Mouse (Mus musculus) gastrocnemius, postnatal 10 days (tissue): ENCODE results near the gene Ell3. TPM values are rescaled to one million over a fixed set of nuclear protein-coding genes. Genes with fewer than 3 reads are reported as not detected.

Experiments
- DNase-seq: peaks from one replicate; pipeline ENCODE4 v3.0.0; 2021; ENCODE audit warnings: mixed read lengths
- total RNA-seq, 2 experiments: library from RNA; stranded (reverse); gene quantifications; 2 replicates each; pipeline ENCODE4 v1.2.3; 2021

Ell3 gene
- total RNA-seq, 2 experiments from 2014 or later: not detected

DNA sequence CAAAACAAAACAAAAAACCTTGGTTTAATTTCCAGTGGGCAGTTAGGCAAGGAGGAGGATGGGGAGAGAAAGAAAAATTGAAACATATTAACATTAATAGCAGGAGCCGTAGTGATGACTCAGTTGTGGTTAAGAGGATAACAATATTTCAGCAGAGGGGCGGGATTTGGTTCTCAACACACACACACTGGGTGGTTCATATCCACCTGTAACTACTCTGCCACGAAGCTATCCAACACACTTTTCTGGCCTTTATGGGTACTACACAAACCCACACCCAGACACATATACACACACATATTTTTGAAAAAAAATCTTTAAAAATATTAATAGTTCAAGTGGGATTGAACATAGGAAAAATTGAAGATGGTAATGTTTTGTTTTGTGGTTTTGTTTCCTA lies 2.9 kb upstream of the Ell3 start:
- DNase-seq: no peak

DNA sequence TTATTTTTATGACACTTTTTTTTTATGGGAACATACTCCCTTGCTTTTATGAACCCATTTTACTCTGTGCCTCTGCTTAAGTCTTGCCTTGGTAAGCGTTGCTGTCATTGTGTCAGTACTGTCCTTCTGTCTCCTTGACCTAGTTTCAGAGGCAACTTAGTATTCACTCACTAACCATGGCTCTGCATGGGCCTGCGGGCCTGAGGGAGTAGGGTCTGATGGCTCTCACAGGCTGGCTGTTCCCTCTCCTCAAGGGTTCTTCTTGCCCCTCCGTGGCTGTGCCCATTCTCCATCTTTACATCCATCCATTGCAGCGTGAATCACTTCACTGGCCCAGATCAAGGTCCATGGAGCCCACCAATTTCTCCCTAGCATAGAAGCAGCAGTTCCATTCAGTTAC lies 2.4 kb upstream of the Ell3 start:
- DNase-seq: no peak

DNA sequence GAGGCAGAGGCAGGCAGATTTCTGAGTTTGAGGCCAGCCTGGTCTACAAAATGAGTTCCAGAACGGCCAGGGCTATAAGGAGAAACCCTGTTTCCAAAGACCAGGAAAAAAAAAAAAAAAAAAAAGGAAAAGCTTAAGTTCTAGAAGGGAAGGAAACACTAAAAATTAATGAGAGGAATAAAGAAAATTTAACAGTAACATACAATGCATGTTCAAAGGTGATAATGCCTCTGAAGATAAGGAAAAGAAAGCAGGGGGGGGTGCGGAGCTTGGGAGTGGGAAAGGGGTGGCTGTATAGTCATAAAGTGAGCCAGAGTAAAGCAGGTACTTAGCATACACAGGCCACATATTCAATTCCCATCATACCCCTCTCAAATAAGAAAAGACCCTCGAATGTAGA lies 1.0 kb upstream of the Ell3 start:
- DNase-seq: no peak

DNA sequence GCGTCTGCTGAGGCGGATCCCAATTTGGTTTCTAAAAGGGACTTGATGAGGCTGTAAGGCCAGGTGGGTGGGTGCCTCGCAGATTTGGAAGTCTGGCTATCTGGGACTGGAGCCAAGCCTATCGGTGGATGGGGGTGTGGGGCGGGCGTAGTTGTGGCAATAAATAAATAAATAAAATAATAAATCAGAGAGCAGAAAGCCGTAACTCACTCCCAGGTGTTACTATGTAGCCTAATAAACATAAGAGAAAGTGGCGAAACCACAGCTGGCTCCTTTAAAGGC lies 1.1 kb downstream of the Ell3 start:
- no peak for DNase-seq

DNA sequence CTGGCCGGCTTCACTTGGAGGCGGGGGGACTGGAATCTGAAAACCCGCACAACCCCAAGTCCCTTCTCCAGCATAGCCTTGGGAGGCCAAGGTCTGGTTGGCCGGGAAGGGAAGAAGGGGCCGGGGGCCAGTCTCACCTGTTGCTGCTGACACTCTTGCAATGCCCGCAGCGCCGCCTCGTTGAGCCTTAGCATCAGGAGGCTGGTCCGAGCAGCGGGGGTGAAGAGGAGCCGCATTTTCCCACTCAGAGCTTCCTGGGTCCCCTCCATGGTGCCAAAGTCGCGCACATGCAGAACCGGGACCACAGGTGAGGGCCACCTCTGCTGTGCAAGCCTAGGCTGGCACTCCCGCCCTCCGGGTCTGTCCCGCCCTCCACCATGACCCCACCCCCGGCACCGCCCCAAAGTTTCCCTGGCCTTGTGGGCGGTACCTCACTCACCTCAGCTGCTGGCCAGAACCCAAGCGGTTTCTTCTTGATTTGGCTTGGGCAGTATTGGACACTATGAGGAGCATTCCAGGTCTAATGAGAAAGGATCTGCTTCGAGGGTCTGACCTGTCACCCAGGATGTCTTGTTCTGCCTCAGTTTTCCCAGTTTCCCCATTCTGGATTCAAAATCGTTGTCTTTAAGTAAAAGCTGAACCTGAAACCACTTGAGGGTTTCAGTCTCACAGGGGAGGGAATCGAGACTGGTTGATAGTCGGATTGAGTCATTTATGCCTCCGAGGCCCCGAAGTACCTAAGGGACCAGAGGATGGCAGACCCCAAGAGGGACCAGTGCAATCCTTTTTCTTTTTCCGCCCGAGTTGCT lies 1.6 kb downstream of the Ell3 start:
- DNase-seq: peak; percentile 48

DNA sequence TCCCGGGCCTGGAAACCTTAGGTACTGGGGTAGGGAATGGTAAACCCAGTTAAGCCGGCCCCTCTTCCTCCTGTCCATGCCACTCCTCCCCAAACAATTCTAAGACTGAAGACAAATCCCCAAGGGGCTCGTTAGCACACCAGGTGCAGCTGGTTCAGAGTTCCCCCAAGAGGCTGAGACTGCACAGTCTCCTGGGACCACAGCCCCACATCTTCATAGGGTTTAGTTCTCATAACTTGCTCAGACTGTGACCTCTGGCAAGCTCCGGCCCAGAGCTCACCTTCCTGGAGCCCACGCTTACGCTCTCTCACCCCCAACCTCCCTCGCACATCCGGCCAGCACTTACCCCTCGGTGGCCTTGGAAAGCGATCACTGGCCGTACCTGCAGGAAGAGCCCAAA lies 2.3 kb downstream of the Ell3 start:
- DNase-seq: no peak

DNA sequence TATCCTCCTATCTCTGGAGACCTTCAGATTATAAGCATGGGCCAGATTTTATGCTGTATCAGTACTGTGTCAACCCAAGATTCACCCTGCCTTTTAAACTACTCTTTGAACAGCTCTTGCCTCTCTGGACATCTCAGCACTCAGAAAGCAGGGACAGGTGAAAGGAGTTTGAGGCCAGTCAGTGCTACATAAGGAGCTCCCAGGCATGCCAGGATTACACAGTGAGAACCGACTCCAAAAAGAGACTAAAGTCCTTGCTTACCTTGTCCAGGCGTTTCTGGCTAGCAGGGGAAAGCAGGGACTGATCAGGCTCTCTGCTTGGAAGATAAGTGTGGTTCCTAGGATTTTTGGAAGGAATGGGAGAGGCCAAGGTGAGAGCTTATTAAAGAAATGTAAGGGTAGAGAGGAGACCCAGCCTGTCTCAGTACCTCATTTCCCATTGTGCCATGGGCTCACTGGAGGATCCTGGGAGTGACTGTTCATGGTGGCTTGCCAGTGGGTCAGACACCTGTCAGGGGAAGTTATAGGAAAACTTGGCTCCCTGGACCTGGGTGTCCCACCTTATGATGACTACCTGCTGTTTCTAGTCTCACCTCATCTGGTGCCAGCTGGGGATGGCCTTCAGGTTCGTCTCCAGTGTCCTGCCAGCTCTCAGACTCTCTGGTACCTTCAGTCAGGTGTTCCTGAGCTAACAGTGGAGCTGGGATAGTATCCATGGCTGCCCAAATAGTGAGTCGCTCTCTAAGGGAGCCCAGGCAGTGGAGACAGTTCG lies 3.1 kb downstream of the Ell3 start:
- DNase-seq: no peak

DNA sequence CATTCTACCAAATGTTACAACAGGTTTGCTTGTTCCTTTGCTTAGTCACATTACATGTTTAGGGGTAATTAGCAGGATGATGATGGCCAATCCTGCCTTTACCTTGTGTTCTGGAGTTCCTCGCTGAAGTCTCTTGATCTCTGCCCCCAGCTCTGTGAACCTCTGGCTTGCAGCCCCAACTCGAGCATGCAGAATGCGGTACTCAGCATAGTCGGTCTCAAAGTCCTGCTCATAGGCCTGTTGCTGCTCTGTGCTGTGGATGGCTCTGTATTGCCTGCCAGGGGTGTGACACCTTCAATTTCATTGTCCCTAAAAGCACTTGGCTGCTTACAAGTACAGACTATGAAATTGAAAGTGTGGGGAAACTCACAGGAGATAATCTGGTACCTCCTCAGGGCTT lies 4.3 kb downstream of the Ell3 start:
- DNase-seq: no peak

DNA sequence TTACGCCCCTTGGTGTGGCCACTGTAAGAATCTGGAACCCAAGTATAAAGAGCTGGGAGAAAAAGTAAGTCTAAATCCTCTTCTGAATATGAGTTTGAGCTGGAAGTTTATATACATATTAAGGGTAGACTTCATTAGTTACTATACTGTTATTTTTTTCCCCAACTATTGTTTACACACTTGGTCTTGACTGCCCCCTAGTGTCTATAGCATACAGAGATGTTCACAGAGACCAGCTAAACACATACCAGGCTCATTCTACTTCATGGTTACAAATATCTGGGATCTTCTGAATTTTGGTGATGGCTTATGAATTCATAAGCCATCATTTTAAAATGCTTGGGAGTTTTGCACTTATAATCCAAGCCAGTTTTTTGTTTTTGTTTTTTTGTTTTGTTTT lies 9.2 kb downstream of the Ell3 start:
- DNase-seq: no peak

DNA sequence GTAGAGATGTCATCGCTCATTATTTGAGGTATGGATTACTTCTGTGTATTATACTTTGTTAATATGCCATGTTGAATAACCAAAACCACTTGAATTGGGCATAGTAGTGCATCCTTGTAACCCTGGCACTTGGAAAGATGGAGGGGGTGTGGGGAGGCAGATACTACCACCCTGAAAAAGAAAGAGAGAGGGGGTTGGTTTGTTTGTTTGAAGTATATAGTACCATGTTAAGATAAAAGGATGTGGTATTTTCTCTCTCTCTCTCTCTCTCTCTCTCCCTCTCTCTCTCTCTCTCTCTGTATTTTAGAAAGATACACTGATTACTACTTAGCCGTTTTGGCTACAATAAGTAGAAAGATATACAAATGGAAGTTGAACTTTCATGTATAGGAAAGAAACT lies 18.2 kb downstream of the Ell3 start:
- DNase-seq: no peak

DNA sequence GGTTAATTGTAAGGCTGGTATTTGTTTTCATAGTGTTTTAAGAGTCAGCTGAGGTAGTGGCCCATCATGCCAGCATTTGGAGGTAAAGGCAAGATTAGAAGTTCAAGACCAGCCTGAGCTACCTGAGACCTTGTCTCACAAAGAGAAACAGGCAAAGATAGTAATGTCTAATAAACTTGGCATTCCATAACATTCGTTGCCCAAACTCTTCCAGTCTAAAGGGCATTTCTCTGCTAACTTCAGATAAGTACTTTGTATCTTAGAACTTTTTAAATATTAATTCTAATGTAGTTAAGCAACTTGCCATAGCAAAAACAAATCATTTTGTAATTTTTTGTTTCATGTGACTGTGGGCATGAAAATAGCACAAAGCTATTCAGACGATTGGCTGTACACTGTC lies 20.9 kb downstream of the Ell3 start:
- no peak for DNase-seq

DNA sequence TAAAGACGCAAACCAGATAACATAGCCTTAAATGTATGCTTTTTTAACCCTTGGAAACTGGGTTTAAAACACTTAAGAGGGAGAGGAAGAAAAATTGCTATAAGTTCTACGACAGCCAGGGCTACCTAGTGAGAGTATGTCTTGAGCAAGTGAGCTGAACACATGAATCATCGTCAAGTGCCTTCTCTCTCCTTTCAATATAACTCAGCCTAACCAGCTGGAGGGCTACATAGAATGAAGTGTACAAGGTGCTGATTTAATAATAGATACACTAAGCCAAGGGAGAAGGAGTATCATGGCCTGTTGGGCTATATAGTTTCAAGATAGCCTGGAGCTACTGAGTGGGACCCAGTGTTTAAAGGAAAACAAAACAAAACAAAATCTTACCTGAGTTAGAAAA lies 25.6 kb downstream of the Ell3 start:
- no peak for DNase-seq

DNA sequence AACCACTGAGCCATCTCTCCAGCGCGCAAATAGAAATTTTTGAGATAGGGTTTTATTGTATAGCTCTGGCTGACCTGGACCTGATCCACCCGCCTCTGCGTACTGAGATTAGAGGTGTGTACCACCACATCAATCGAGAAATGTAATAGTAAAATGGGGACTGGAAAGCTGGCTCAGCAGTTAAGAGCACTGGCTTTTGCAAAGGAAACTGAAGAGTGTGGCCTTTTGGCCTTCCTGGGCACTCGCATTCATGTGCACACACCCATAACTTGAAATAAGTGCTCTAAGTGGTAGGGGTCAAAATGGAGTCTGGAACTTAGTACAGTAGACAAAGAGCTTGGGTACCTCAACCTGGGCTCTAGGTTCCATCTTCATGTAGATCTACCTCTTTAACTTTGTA lies 27.7 kb downstream of the Ell3 start:
- no peak for DNase-seq

DNA sequence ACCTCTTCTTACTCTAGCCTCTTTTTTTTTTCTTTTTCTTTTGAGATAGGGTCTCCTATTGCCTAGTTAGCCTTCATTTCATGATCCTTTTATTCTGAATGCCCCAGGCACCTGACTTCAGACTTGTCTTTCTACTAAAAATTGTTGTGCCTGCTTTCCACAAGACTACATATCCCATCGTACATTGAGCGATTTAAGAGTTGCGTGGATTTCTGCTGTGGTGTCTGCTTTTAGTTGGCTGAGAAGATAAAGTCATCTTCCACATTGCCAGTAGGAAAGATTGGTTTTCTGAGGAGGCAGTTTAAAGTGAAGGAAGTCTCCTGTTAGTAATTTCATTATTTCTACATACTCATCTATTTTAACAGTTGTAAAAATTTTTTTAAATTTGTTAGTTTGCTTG lies 28.5 kb downstream of the Ell3 start:
- no peak for DNase-seq

DNA sequence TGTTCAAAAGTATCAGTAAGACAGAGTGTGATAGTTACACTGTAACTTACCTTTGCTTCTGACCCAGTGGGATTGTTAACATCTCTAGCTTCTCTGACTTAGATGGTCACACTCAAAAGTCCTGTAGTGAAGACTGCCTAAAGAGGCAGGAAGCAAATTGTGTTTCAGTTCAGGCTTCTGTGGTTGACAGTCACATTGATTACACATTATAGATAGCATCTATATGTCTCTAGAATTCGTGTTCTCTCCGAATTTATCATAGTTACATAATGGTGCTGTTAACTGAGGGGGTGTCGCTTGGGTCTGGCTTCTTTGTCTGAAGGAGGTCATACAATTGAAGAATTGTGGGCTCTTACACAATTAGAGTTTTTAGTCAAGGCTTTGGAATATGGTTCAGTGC lies 29.0 kb downstream of the Ell3 start:
- DNase-seq: no peak

DNA sequence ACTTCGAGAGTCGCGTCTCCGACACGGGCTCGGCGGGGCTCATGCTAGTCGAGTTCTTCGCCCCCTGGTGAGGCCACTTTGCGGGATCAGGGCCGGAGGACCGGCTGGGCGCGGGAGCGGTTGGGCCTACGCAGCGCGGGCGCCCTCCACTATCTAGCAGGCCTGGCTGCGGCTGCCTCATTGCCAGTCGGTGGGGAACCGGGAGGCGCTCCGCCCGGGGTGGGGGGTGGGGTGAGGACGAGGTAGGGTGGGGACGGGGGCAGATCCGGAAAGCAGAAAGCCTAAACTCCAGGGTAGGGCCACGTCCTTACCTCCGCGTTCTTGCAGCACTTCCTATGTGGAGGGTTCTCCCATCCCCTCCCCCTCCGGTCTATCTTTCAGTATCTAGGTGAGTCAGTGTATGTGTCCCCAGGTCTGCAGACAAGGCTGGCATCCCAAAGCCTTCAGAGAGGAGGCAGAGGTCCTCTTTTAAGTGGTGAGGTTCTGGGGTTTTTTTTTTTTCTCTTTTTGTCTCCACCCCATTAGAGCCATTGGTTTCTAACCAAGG lies 29.9 kb downstream of the Ell3 start:
- DNase-seq: no peak

DNA sequence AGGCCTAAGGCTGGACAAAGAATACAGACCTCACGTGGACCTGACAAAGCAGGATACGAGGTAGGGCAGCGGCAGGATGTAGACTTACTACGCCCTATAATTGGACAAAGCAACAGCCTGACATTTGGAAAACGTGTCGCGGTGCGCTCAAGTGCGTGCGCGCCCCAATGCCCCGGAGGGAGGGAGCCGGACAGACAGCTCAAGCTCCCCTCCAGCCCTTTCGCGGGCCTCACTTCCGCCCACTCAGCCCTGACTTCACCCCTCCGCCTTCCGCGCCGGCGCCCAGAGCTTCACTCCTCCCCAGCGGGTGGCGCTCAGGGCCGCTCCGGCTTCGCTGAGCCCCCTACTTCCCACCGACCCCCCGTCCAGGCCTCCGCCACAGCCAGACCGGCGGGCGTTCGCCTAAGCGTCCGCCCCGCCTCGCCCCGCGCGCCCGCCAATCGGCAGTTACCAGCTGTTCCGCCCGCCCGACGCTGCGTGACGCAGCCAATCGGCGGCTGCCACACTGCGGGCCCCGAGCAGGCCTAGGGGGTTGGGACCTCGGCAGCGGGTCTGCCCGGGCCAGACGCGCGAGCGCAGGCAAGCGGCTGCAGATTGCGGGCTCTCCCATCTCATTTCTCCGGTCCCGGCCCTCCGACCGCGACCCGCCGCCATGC lies 30.6 kb downstream of the Ell3 start, which contains the start of the genes Pdia3 and Catsper2:
TSS of gene Pdia3 (plus strand) at position 389 of the 656 bp plus-strand sequence.
TSS of gene Catsper2 (minus strand) at position 406 of the 656 bp plus-strand sequence.
- DNase-seq: peak; percentile 97

DNA sequence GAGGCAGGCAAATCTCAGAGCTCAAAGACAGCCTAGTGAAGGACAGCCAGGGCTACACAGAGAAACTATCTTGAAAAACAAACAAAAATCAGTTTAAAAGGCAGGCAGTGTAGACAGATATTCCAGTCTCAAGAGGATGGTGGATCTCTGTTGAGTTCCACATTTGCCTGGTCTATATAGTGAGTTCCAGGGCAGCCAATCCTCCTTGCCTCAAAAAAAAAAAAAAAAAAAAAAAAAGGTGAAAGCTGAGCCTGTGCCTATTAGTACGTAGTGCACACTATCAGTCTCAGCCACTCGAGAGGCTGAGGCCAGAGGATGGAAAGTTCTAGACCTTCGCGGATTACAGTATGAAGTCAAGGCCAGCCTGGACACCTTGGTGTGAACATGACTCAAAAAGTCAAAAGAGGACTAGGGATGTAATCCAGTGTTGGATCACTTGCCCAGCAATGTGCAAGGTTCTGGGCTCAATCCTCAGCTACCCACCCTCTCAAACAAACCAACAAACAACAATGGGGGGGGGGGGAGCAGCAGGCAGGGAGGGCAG lies 31.2 kb downstream of the Ell3 start:
- DNase-seq: no peak

DNA sequence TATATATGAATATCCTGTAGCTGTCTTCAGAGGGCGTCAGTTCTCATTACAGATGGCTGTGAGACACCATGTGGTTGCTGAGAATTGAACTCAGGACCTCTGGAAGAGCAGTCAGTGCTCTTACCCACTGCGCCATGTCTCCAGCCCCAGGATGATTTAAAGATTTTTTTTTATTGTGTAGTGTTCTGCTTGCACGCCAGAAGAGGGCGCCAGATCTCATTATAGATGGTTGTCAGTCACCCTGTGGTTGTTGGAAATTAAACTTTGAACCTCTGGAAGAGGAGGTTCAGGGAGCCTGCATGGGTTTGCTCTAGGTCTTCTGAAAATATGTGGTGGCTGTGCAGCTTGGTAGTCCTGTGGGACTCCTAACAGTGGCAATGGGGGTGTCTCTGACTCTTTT lies 35.9 kb downstream of the Ell3 start:
- peak; percentile 17 for DNase-seq

DNA sequence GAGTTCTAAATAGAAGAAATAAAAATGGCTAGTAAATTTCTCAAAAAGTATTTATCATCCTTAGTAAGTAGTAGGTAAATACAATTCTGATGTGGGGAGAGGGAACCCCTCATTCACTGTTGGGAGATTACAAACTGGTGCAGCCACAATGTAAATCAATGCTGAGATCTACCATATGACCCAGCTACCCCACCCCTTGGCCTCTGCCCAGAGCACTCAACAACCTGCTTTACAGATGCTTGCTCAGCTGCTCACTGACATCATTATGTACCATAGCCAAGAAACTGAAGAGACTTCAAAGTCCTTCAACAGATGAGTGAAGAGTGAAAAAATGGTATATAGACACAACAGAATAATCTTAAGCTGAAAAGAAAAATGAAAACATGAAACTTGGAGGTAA lies 40.8 kb downstream of the Ell3 start:
- no peak for DNase-seq

DNA sequence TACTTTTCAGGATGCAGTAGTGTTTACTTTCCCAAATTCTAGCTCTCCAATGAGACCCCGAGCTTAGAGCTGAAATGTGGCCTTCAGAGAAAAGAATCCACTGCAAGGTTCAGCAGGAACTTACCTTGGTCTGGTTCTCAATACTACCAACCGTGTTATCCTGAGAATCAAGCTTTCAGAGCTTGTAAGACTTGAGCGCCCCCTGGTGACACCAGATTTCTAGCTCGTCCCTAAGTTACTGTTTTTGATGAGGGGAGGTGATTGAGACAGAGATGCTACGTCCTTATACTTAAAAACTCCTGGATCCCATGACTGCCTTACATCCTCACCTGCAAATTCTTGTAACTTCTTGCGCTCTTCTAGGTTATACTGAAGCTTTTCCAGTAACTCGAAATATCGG lies 47.5 kb downstream of the Ell3 start:
- DNase-seq: peak; percentile 89
